Mouse (Mus musculus): ENCODE measurements at regions not wholly inside any gene's neighbourhood (a gene's known extent, or its start where the extent isn't known, plus 50 kb on each side); places are given as distances from the start of the nearest gene placed in this dataset.

GRCm38 (mm10) chr13:10845212-10845611 is 484.6 kb upstream of the Chrm3 start:
- H3K9me3 ChIP-seq (replicated peaks; ENCODE audit: control insufficient read depth, low read length): no peaks in the 10 kb centered on the region
- no peak overlapping the region for H3K27ac ChIP-seq (ENCODE audit: low read depth)
- 78% methylated on average over 5 of the region's 5 CpGs for WGBS
- ATAC-seq (ENCODE audit: insufficient read depth, low read depth) (no peak), DNase-seq (ENCODE audit: low spot score) (no peak)
- no peaks in the 10 kb centered on the region for H3K36me3 ChIP-seq (replicated peaks; ENCODE audit: control insufficient read depth, insufficient read depth, low read length)
- no peak overlapping the region for H3K4me2 ChIP-seq (ENCODE audit: low read depth, low read length)
- no peaks in the 10 kb centered on the region for H3K27me3 ChIP-seq (ENCODE audit: control insufficient read depth, insufficient read depth, low read length)
- H3K4me3 ChIP-seq (ENCODE audit: low read depth, low read length): no peak overlapping the region
- no peak overlapping the region for H3K9ac ChIP-seq (replicated peaks; ENCODE audit: low read depth, low read length)
- H3K4me1 ChIP-seq (ENCODE audit: control insufficient read depth, insufficient read depth): no peaks in the 10 kb centered on the region
- no peak for TF ChIP-seq CTCF (IDR thresholded peaks at IDR 0.05; ENCODE audit: low read depth)
- no peak for TF ChIP-seq EP300 (IDR thresholded peaks at IDR 0.05; ENCODE audit: low read depth)

- no peaks in the 10 kb centered on the region for H3K27me3 ChIP-seq (ENCODE audit: control insufficient read depth, insufficient read depth, low read length)
- ATAC-seq (ENCODE audit: insufficient read depth, low read depth): no peak
- TF ChIP-seq EP300 (IDR thresholded peaks at IDR 0.05; ENCODE audit: low read depth) (no peak), CTCF (IDR thresholded peaks at IDR 0.05; ENCODE audit: low read depth) (no peak)
- no peaks in the 10 kb centered on the region for H3K36me3 ChIP-seq (replicated peaks; ENCODE audit: control insufficient read depth, insufficient read depth, low read length)
- WGBS: 69% methylated on average over 3 of the region's 3 CpGs
- no peak overlapping the region for H3K4me2 ChIP-seq (ENCODE audit: low read depth, low read length)
- no peak overlapping the region for H3K4me3 ChIP-seq (ENCODE audit: low read depth, low read length)
- DNase-seq (ENCODE audit: low spot score): no peak
- H3K27ac ChIP-seq (ENCODE audit: low read depth): no peak overlapping the region
- H3K9me3 ChIP-seq (replicated peaks; ENCODE audit: control insufficient read depth, low read length): no peaks in the 10 kb centered on the region
- no peak overlapping the region for H3K9ac ChIP-seq (replicated peaks; ENCODE audit: low read depth, low read length)
- H3K4me1 ChIP-seq (ENCODE audit: control insufficient read depth, insufficient read depth): no peaks in the 10 kb centered on the region
These were observed 438.8 kb upstream of the Chrm3 start for GRCm38 (mm10) chr13:10799351-10799913.
